Mouse (Mus musculus) heart, embryonic 12.5 days (tissue): ENCODE data around the gene Apoe. TPM values are rescaled to one million over a fixed set of nuclear protein-coding genes. Genes with fewer than 3 reads are reported as not detected.

Experiments used
- ATAC-seq: fragments of 200-750 bp; cut with Nextera tagmentation; 2 replicates; pipeline ENCODE4 v1.8.0; 2017; ENCODE audit warnings: moderate TSS enrichment, moderate library complexity; ENCODE audit not compliant: insufficient number of reproducible peaks, low FRiP score
- H3K27ac ChIP-seq: fragments of 300-500 bp; sonication (generic); 2 replicates; pipeline ENCODE4 v1.5.1; 2016; ENCODE audit warnings: mild to moderate bottlenecking, moderate library complexity; ENCODE audit not compliant: poor library complexity, severe bottlenecking
- H3K27me3 ChIP-seq: fragments of 300-500 bp; sonication (generic); replicated peaks from 2 replicates; pipeline ENCODE4 v1.6.1; 2016; ENCODE audit warnings: mild to moderate bottlenecking, moderate library complexity
- H3K36me3 ChIP-seq: fragments of 300-500 bp; sonication (generic); 2 replicates; pipeline ENCODE4 v1.6.1; 2016; ENCODE audit warnings: mild to moderate bottlenecking, moderate library complexity
- H3K4me1 ChIP-seq: fragments of 300-500 bp; sonication (generic); replicated peaks from 2 replicates; pipeline ENCODE4 v1.6.1; 2016; ENCODE audit warnings: mild to moderate bottlenecking
- H3K4me2 ChIP-seq: fragments of 300-500 bp; sonication (generic); 2 replicates; pipeline ENCODE4 v1.6.1; 2016; ENCODE audit warnings: mild to moderate bottlenecking, moderate library complexity
- H3K4me3 ChIP-seq: fragments of 300-500 bp; sonication (generic); 2 replicates; pipeline ENCODE4 v1.5.1; 2016; ENCODE audit warnings: mild to moderate bottlenecking
- H3K9ac ChIP-seq: fragments of 300-500 bp; sonication (generic); 2 replicates; pipeline ENCODE4 v1.6.1; 2016; ENCODE audit warnings: mild to moderate bottlenecking, moderate library complexity
- H3K9me3 ChIP-seq: fragments of 300-500 bp; sonication (generic); replicated peaks from 2 replicates; pipeline ENCODE4 v1.6.1; 2016; ENCODE audit warnings: mild to moderate bottlenecking, moderate library complexity
- WGBS: fragments of 180-500 bp; shearing (Covaris S2); methylation state at CpG from one replicate; pipeline ENCODE4 v1.1.7; 2016; 5-methylcytosine and 5-hydroxymethylcytosine counted together
- polyA plus RNA-seq: library from polyadenylated mRNA; unstranded; fragments of >200 nt; fragmentation: Nextera tagmentation; extraction: Ambion mirVana; gene quantifications from 2 replicates; pipeline ENCODE4 v1.2.1, GENCODE M21; 2016

The Apoe gene
- polyA plus RNA-seq, 1 experiment from 2014 or later, result 400 TPM

- H3K9ac ChIP-seq, result peak within 1 kb of the TSS; percentile 95
- peak within 1 kb of the TSS; percentile 88 for H3K4me3 ChIP-seq
- peaks cover 68% of the 10 kb centered on the region for H3K36me3 ChIP-seq
- peaks cover 23% of the 10 kb centered on the region for H3K4me1 ChIP-seq
- peak within 1 kb of the TSS; percentile 76 for H3K27ac ChIP-seq
- peak; percentile 99 for ATAC-seq
- peak within 1 kb of the TSS; percentile 88 for H3K4me2 ChIP-seq
- peaks cover under 1% of the 10 kb centered on the region; the same call in 1 of the 2 replicates for H3K9me3 ChIP-seq
- 0% methylated on average over 54 of the region's 59 CpGs for WGBS
- H3K27me3 ChIP-seq, result no peaks in the 10 kb centered on the region
Measured at GRCm38 (mm10) chr7:19715239-19716054, 16.5 kb upstream of the Apoe start, which contains the start of gene Tomm40. Gene Tomm40 (minus strand): TSS chr7:19715438.

- H3K27ac ChIP-seq, result peak overlapping the region; percentile 72
- peak overlapping the region; percentile 88 for H3K4me2 ChIP-seq
- peak; percentile 0; the same call in 1 of the 2 replicates for ATAC-seq
- peaks cover 68% of the 10 kb centered on the region for H3K36me3 ChIP-seq
- H3K9ac ChIP-seq, result peak overlapping the region; percentile 95
- WGBS, result under 1% methylated on average over 38 of the region's 39 CpGs
- peaks cover 23% of the 10 kb centered on the region for H3K4me1 ChIP-seq
- H3K9me3 ChIP-seq, result no peaks in the 10 kb centered on the region
- no peaks in the 10 kb centered on the region for H3K27me3 ChIP-seq
- H3K4me3 ChIP-seq, result peak overlapping the region; percentile 88
Measured at GRCm38 (mm10) chr7:19714836-19715235, 15.8 kb upstream of the Apoe start.

- no peaks in the 10 kb centered on the region for H3K9me3 ChIP-seq
- H3K27me3 ChIP-seq, result no peaks in the 10 kb centered on the region
- H3K4me2 ChIP-seq, result peak overlapping the region; percentile 88
- ATAC-seq, result no peak
- peaks cover 68% of the 10 kb centered on the region for H3K36me3 ChIP-seq
- H3K27ac ChIP-seq, result no peak overlapping the region
- 83% methylated on average over 9 of the region's 9 CpGs for WGBS
- peak overlapping the region; percentile 88; the same call in 1 of the 2 replicates for H3K4me3 ChIP-seq
- peaks cover 23% of the 10 kb centered on the region for H3K4me1 ChIP-seq
- no peak overlapping the region for H3K9ac ChIP-seq
Measured at GRCm38 (mm10) chr7:19713598-19713997, 14.6 kb upstream of the Apoe start.

GRCm38 (mm10) chr7:19713196-19713595 is 14.2 kb upstream of the Apoe start:
- H3K9ac ChIP-seq, result no peak overlapping the region
- no peak overlapping the region for H3K4me2 ChIP-seq
- peaks cover 67% of the 10 kb centered on the region for H3K36me3 ChIP-seq
- no peak overlapping the region for H3K4me3 ChIP-seq
- 48% methylated on average over 4 of the region's 4 CpGs for WGBS
- H3K27ac ChIP-seq, result no peak overlapping the region
- no peaks in the 10 kb centered on the region for H3K27me3 ChIP-seq
- H3K4me1 ChIP-seq, result peaks cover 23% of the 10 kb centered on the region
- no peaks in the 10 kb centered on the region for H3K9me3 ChIP-seq
- no peak for ATAC-seq

- no peak overlapping the region for H3K27ac ChIP-seq
- H3K36me3 ChIP-seq, result peaks cover 68% of the 10 kb centered on the region
- ATAC-seq, result no peak
- H3K9ac ChIP-seq, result no peak overlapping the region
- no peak overlapping the region for H3K4me3 ChIP-seq
- 78% methylated on average over 4 of the region's 4 CpGs for WGBS
- H3K4me2 ChIP-seq, result no peak overlapping the region
- peaks cover 23% of the 10 kb centered on the region for H3K4me1 ChIP-seq
- H3K9me3 ChIP-seq, result no peaks in the 10 kb centered on the region
- no peaks in the 10 kb centered on the region for H3K27me3 ChIP-seq
Measured at GRCm38 (mm10) chr7:19712414-19712813, 13.4 kb upstream of the Apoe start.

GRCm38 (mm10) chr7:19710650-19711049 is 11.7 kb upstream of the Apoe start:
- H3K4me2 ChIP-seq, result no peak overlapping the region
- H3K36me3 ChIP-seq, result peaks cover 75% of the 10 kb centered on the region
- H3K27ac ChIP-seq, result no peak overlapping the region
- H3K4me3 ChIP-seq, result no peak overlapping the region
- ATAC-seq, result no peak
- no peaks in the 10 kb centered on the region for H3K9me3 ChIP-seq
- H3K27me3 ChIP-seq, result no peaks in the 10 kb centered on the region
- H3K4me1 ChIP-seq, result peaks cover 19% of the 10 kb centered on the region
- WGBS, result 93% methylated on average over 10 of the region's 10 CpGs
- H3K9ac ChIP-seq, result no peak overlapping the region

GRCm38 (mm10) chr7:19705271-19705670 is 6.3 kb upstream of the Apoe start:
- H3K9me3 ChIP-seq, result no peaks in the 10 kb centered on the region
- no peak for ATAC-seq
- H3K4me3 ChIP-seq, result no peak overlapping the region
- H3K36me3 ChIP-seq, result peaks cover 78% of the 10 kb centered on the region
- H3K4me2 ChIP-seq, result no peak overlapping the region
- 92% methylated on average over 7 of the region's 7 CpGs for WGBS
- no peaks in the 10 kb centered on the region for H3K27me3 ChIP-seq
- H3K27ac ChIP-seq, result no peak overlapping the region
- peaks cover 18% of the 10 kb centered on the region for H3K4me1 ChIP-seq
- no peak overlapping the region for H3K9ac ChIP-seq

GRCm38 (mm10) chr7:19704475-19704874 is 5.5 kb upstream of the Apoe start:
- Histone ChIP-seq H3K36me3 (peaks cover 72% of the 10 kb centered on the region), H3K4me1 (peaks cover 21% of the 10 kb centered on the region)

GRCm38 (mm10) chr7:19702859-19703555 is 4.0 kb upstream of the Apoe start:
- WGBS, result 85% methylated on average over 16 of the region's 16 CpGs
- Histone ChIP-seq H3K9me3 (no peaks in the 10 kb centered on the region), H3K4me3 (no peak overlapping the region), H3K36me3 (peaks cover 59% of the 10 kb centered on the region), H3K27ac (no peak overlapping the region), H3K9ac (peak overlapping the region; percentile 28), H3K4me1 (peaks cover 31% of the 10 kb centered on the region), H3K27me3 (no peaks in the 10 kb centered on the region), H3K4me2 (no peak overlapping the region)
- ATAC-seq, result no peak

More at GRCm38 (mm10) chr7:19704475-19704874, 5.5 kb upstream of the Apoe start:
- H3K27me3 ChIP-seq, result no peaks in the 10 kb centered on the region
- WGBS, result 87% methylated on average over 4 of the region's 4 CpGs
- no peaks in the 10 kb centered on the region for H3K9me3 ChIP-seq
- H3K4me3 ChIP-seq, result no peak overlapping the region
- H3K4me2 ChIP-seq, result no peak overlapping the region
- H3K27ac ChIP-seq, result no peak overlapping the region
- no peak overlapping the region for H3K9ac ChIP-seq
- no peak for ATAC-seq

- no peaks in the 10 kb centered on the region for H3K27me3 ChIP-seq
- peaks cover 31% of the 10 kb centered on the region for H3K4me1 ChIP-seq
- WGBS, result 27% methylated on average over 22 of the region's 22 CpGs
- H3K27ac ChIP-seq, result peak overlapping the region; percentile 65
- no peaks in the 10 kb centered on the region for H3K9me3 ChIP-seq
- peak; percentile 67 for ATAC-seq
- H3K4me2 ChIP-seq, result peak overlapping the region; percentile 32; the same call in 1 of the 2 replicates
- peaks cover 54% of the 10 kb centered on the region for H3K36me3 ChIP-seq
- H3K9ac ChIP-seq, result peak overlapping the region; percentile 64
- no peak overlapping the region for H3K4me3 ChIP-seq
Measured at GRCm38 (mm10) chr7:19701069-19701761, 2.2 kb upstream of the Apoe start.
